Mouse (Mus musculus): ENCODE measurements around the gene Qars. TPM values are rescaled to one million over a fixed set of nuclear protein-coding genes. Genes with fewer than 3 reads are reported as not detected.
A peak's percentile ranks its signal among the peaks of the same experiment; 100 is the strongest.

Gene Qars
- polyA plus RNA-seq, 1 experiment from 2014 or later: 69.1 TPM

DNA sequence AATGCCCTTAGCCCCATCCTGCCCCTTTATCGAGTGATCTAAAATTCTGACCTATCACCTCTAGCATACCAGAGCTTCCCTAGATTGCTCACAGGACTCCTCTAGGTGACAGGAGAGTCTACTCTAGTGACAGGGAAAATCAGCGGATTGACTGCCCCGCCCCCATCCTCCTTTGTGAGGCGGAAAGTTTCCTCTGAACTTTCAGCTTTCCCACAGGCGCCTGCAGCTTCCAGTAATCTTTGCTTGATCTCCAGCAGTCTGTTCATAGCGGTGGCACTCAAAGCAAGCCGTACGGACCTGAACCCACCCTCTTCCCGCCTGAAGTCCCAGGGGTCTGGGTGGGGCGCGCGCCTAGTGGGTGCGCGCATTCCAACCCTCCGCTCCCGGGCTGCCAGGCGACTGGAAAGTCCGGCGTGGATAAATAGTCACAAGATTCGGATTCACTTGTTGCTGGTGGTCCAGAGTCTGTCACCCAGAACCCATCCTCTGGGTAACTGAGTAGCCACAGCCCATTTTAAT, 28.8 kb upstream of the Qars start:
- H3K36me3 ChIP-seq: peaks cover 6% of the 10 kb centered on the region; the same call in 1 of the 2 replicates
- ATAC-seq (ENCODE audit: low read depth): peak; percentile 74
- H3K4me1 ChIP-seq (replicated peaks): peaks cover 27% of the 10 kb centered on the region
- peak overlapping the region; percentile 24; the same call in 1 of the 2 replicates for H3K27ac ChIP-seq (replicated peaks)
- peak overlapping the region; percentile 58 for H3K9ac ChIP-seq
- H3K27me3 ChIP-seq: no peaks in the 10 kb centered on the region
- under 1% methylated on average over 20 of the region's 20 CpGs for WGBS
- H3K4me2 ChIP-seq: peak overlapping the region; percentile 57
- H3K9me3 ChIP-seq: no peaks in the 10 kb centered on the region
- H3K4me3 ChIP-seq: peak overlapping the region; percentile 38

DNA sequence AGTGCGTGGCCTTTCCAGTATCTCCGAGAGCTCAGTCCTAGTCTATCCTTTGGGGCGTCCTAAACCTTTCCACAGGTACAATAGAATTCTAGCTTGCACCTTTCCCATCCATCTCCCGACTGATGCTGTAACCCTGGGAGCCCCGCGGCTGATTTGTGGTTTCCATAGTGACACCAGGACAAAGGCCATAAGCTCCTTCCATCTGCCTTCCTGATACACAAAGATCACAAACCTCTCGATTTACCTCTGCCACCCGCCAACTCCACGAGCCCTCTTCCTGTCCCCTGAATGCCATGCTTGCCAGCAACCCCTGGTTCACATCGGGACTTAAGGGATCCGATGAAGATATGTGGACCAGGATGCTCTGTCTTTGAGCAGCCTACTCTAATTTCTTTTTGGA, 28.3 kb upstream of the Qars start:
- Histone ChIP-seq H3K9ac (no peak overlapping the region), H3K27ac (replicated peaks) (0 out of 2 replicates have a peak overlapping the region, but pooled peaks have one; percentile 24)
- WGBS: 31% methylated on average over 11 of the region's 11 CpGs

DNA sequence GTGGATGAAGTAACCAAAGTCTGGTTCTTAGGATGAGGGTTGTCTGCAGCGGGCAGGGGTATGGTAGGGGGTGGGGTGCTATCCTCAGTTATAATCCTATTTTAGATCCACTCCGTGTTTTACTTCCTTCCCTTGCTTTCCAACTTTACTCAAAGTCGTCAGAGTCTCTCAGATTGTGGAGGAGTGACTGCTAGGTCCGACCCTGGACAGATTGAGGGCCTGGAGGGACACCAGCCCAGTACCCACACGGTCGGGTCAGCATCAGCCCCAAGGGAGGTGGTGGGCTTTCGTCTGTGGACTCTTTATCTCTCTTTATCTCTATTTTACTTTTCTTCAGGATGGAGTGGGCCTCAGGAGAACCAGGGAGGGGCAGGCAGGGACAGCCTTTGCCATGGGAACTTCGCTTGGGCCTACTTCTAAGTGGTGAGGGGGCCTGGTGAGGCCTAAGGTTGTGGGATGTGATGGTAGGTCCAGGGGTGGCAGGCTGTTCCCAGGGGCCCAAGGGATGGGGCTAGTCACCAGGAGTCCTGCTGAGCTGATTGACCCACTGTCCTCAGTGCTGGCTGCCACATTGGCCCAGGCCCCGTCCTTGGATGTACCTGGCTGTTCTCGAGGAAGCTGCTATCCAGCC, 27.7 kb upstream of the Qars start, which contains the start of gene Lamb2:
Lamb2 (plus strand) TSS at position 16 of the 631 bp plus-strand sequence.
- no peaks in the 10 kb centered on the region for H3K9me3 ChIP-seq
- H3K4me3 ChIP-seq: peak within 1 kb of the TSS; percentile 41
- ATAC-seq (ENCODE audit: low read depth): 0 out of 2 replicates have a peak, but pooled peaks have one; percentile 13
- peak within 1 kb of the TSS; percentile 68 for H3K9ac ChIP-seq
- H3K27me3 ChIP-seq: no peaks in the 10 kb centered on the region
- H3K27ac ChIP-seq (replicated peaks): peak within 1 kb of the TSS; percentile 24; the same call in 1 of the 2 replicates
- peaks cover 27% of the 10 kb centered on the region for H3K4me1 ChIP-seq (replicated peaks)
- peaks cover 6% of the 10 kb centered on the region; the same call in 1 of the 2 replicates for H3K36me3 ChIP-seq
- H3K4me2 ChIP-seq: peak within 1 kb of the TSS; percentile 57
- 7% methylated on average over 10 of the region's 10 CpGs for WGBS

More for the DNA sequence above, 28.3 kb upstream of the Qars start:
- peaks cover 27% of the 10 kb centered on the region for H3K4me1 ChIP-seq (replicated peaks)
- ATAC-seq (ENCODE audit: low read depth): peak; percentile 16; the same call in 1 of the 2 replicates
- peak overlapping the region; percentile 57 for H3K4me2 ChIP-seq
- no peaks in the 10 kb centered on the region for H3K27me3 ChIP-seq
- peak overlapping the region; percentile 38; the same call in 1 of the 2 replicates for H3K4me3 ChIP-seq
- no peaks in the 10 kb centered on the region for H3K9me3 ChIP-seq
- H3K36me3 ChIP-seq: peaks cover 6% of the 10 kb centered on the region; the same call in 1 of the 2 replicates

DNA sequence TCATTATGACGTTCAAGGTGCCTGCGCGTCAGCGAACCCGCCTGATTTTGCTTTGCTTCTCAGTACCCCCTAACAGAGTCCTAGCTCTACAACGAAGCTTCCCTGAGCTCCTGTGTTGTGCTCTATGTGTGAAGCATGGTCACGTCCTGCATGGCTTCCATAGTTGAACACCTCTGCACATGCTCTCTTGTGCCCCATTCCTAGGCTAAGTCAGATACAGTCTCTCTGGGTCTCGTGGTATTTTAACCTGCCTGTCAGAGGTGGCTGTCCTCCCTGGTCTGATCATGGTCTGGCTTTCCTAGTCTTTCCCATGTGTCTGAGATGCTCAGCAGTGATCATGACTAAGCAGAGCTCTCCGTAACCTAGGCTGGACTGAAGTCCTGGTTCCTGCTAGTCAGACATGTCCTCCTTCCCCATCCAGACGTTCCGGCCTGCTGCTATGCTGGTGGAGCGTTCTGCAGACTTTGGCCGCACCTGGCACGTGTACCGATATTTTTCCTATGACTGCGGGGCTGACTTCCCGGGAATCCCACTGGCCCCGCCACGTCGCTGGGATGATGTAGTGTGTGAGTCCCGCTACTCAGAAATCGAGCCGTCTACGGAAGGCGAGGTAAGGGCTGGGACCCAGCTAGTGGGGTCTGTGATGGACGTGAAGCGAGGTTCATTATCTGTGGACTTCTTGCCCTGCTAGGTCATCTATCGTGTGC, 26.5 kb upstream of the Qars start:
- H3K4me2 ChIP-seq: peak overlapping the region; percentile 57; the same call in 1 of the 2 replicates
- no peak for ATAC-seq (ENCODE audit: low read depth)
- H3K4me1 ChIP-seq (replicated peaks): peaks cover 27% of the 10 kb centered on the region
- no peaks in the 10 kb centered on the region for H3K27me3 ChIP-seq
- H3K4me3 ChIP-seq: no peak overlapping the region
- no peak overlapping the region for H3K27ac ChIP-seq (replicated peaks)
- 93% methylated on average over 28 of the region's 28 CpGs for WGBS
- H3K9me3 ChIP-seq: no peaks in the 10 kb centered on the region
- peaks cover 12% of the 10 kb centered on the region; the same call in 1 of the 2 replicates for H3K36me3 ChIP-seq
- H3K9ac ChIP-seq: no peak overlapping the region

DNA sequence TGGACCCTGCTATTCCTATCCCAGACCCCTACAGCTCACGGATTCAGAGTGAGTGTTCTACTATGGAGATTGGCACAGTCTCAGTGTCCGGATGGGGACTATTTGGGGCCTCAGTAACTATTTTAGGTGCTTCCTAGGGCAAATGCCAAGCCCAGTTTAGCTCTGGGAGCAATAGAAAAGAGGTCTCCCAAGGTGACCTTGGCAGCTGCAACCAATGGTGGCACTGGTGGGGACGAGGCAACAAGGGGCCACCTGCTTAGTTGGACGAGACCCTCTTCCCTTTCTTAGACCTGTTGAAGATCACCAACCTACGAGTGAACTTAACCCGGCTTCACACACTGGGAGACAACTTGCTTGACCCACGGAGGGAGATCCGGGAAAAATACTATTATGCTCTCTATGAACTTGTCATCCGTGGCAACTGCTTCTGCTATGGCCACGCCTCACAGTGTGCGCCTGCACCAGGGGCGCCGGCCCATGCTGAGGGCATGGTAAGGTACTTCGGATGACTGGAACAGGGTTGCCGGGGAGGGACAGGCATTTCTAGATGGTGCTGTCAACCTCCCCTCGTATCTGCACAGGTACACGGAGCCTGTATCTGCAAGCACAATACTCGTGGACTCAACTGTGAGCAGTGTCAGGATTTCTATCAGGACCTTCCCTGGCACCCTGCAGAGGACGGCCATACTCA, 25.8 kb upstream of the Qars start:
- no peaks in the 10 kb centered on the region for H3K9me3 ChIP-seq
- no peak for ATAC-seq (ENCODE audit: low read depth)
- peaks cover 27% of the 10 kb centered on the region for H3K4me1 ChIP-seq (replicated peaks)
- H3K36me3 ChIP-seq: peaks cover 19% of the 10 kb centered on the region
- H3K27me3 ChIP-seq: no peaks in the 10 kb centered on the region
- no peak overlapping the region for H3K4me2 ChIP-seq
- no peak overlapping the region for H3K9ac ChIP-seq
- 94% methylated on average over 19 of the region's 19 CpGs for WGBS
- H3K4me3 ChIP-seq: no peak overlapping the region
- H3K27ac ChIP-seq (replicated peaks): no peak overlapping the region

DNA sequence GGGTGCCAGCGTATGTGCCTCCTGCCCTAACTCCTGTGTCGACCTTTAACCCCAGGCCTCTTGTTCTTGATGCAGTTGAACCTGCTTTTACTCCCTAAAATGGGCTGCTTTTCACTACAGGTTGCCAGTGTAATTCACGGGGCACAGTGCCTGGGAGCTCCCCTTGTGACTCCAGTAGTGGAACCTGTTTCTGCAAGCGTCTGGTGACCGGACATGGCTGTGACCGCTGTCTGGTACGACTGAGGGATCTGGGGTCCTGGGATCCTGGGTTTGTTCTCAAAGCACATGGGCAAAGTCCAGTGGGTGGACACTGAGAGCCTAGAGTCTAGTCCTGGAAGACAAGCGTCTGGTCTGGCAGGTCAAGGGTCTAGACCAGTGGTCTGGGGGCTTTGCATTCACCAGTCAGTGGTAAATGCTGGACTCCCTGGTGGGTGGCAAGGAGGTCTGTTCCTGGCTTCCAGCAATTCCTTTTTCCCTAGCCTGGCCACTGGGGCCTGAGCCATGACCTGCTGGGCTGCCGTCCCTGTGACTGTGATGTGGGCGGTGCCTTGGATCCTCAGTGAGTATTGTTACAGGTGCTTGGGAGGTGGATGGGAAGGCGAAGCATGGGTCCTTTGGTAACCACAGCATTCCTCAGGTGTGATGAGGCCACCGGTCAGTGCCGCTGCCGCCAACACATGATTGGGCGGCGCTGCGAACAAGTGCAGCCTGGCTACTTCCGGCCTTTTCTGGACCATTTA, 24.3 kb upstream of the Qars start:
- no peak overlapping the region for H3K4me3 ChIP-seq
- H3K27ac ChIP-seq (replicated peaks): no peak overlapping the region
- 95% methylated on average over 18 of the region's 18 CpGs for WGBS
- no peaks in the 10 kb centered on the region for H3K27me3 ChIP-seq
- no peak overlapping the region for H3K4me2 ChIP-seq
- no peak for ATAC-seq (ENCODE audit: low read depth)
- H3K9ac ChIP-seq: no peak overlapping the region
- H3K36me3 ChIP-seq: peaks cover 22% of the 10 kb centered on the region
- no peaks in the 10 kb centered on the region for H3K9me3 ChIP-seq
- H3K4me1 ChIP-seq (replicated peaks): peaks cover 27% of the 10 kb centered on the region

DNA sequence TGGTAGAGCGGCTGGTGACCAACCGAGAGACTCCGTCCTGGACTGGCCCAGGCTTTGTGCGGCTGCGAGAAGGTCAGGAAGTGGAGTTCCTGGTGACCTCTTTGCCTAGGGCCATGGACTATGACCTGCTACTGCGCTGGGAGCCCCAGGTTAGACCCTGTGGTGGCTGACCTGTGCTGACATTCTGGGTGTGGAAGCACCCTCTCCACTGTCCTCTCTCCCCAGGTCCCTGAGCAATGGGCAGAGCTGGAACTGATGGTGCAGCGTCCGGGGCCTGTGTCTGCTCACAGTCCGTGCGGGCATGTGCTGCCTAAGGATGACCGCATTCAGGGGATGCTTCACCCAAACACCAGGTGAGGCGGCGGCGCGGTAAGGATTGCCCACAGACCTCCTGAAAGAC, 23.5 kb upstream of the Qars start:
- no peak for ATAC-seq (ENCODE audit: low read depth)
- Histone ChIP-seq H3K27me3 (no peaks in the 10 kb centered on the region), H3K27ac (replicated peaks) (no peak overlapping the region), H3K4me2 (no peak overlapping the region), H3K36me3 (peaks cover 26% of the 10 kb centered on the region), H3K4me1 (replicated peaks) (peaks cover 21% of the 10 kb centered on the region), H3K9ac (no peak overlapping the region), H3K4me3 (no peak overlapping the region), H3K9me3 (no peaks in the 10 kb centered on the region)
- WGBS: 94% methylated on average over 15 of the region's 15 CpGs

DNA sequence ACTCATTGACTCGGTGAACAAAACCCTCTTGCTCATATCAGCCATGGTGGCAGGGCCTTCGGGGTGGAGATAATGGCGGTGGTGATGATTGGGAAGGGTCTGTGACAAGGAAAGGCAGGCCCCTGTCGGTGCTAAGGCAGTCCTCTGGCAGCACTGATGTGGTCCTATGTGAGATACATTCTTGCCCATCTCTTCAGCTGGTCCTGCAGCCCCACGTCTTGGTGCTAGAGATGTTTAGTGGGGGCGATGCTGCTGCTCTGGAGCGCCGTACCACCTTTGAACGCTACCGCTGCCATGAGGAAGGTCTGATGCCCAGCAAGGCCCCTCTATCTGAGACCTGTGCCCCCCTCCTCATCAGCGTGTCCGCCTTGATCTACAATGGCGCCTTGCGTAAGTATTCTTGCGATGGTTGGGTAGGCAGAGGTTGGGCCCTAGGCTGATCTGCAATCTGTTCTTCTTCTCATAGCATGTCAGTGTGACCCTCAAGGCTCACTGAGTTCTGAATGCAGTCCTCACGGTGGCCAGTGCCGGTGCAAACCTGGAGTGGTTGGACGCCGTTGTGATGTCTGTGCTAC, 22.1 kb upstream of the Qars start:
- ATAC-seq (ENCODE audit: low read depth): no peak
- peaks cover 17% of the 10 kb centered on the region for H3K4me1 ChIP-seq (replicated peaks)
- WGBS: 94% methylated on average over 19 of the region's 19 CpGs

DNA sequence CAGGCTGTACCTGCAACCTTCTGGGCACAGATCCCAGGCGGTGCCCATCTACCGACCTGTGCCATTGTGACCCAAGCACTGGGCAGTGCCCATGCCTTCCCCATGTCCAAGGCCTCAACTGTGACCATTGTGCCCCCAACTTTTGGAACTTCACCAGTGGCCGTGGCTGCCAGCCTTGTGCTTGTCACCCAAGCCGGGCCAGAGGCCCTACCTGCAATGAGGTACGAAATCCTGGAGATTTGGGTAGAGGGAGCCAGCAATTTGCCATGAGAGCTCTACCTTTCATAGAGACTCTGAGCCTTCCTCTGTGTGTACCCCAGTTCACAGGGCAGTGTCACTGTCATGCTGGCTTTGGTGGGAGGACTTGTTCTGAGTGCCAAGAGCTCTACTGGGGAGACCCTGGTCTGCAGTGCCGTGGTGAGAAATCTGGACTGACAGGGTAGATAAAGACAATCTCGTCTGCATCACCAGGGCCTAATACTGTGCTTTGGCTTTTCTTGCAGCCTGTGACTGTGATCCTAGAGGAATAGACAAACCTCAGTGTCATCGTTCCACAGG, 20.5 kb upstream of the Qars start:
- ATAC-seq (ENCODE audit: low read depth): no peak
- H3K36me3 ChIP-seq: peaks cover 29% of the 10 kb centered on the region
- H3K4me2 ChIP-seq: no peak overlapping the region
- WGBS: 89% methylated on average over 8 of the region's 8 CpGs
- no peaks in the 10 kb centered on the region for H3K9me3 ChIP-seq
- H3K27me3 ChIP-seq: no peaks in the 10 kb centered on the region
- no peak overlapping the region for H3K27ac ChIP-seq (replicated peaks)
- no peak overlapping the region for H3K9ac ChIP-seq
- H3K4me1 ChIP-seq (replicated peaks): peaks cover 18% of the 10 kb centered on the region
- H3K4me3 ChIP-seq: no peak overlapping the region

More for the DNA sequence above, 22.1 kb upstream of the Qars start:
- no peak overlapping the region for H3K27ac ChIP-seq (replicated peaks)
- no peaks in the 10 kb centered on the region for H3K9me3 ChIP-seq
- no peaks in the 10 kb centered on the region for H3K27me3 ChIP-seq
- H3K36me3 ChIP-seq: peaks cover 26% of the 10 kb centered on the region
- H3K4me3 ChIP-seq: no peak overlapping the region
- H3K9ac ChIP-seq: no peak overlapping the region
- H3K4me2 ChIP-seq: no peak overlapping the region

DNA sequence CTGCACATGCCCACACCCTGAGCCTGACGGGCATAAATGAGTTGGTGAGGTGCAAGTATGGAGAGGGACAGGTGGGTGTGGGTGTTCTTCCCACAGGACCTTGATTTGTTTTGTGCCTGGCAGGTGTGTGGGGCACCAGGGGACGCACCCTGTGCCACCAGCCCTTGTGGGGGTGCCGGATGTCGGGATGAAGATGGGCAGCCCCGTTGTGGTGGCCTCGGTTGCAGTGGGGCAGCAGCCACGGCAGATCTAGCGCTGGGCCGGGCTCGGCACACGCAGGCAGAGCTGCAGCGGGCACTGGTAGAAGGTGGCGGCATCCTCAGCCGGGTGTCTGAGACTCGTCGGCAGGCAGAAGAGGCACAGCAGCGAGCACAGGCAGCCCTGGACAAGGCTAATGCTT, 19.1 kb upstream of the Qars start:
- 92% methylated on average over 17 of the region's 17 CpGs for WGBS
- Histone ChIP-seq H3K36me3 (peaks cover 38% of the 10 kb centered on the region), H3K27ac (replicated peaks) (no peak overlapping the region), H3K9ac (no peak overlapping the region), H3K4me2 (no peak overlapping the region), H3K27me3 (no peaks in the 10 kb centered on the region), H3K4me3 (no peak overlapping the region), H3K9me3 (no peaks in the 10 kb centered on the region), H3K4me1 (replicated peaks) (peaks cover 26% of the 10 kb centered on the region)
- no peak for ATAC-seq (ENCODE audit: low read depth)

DNA sequence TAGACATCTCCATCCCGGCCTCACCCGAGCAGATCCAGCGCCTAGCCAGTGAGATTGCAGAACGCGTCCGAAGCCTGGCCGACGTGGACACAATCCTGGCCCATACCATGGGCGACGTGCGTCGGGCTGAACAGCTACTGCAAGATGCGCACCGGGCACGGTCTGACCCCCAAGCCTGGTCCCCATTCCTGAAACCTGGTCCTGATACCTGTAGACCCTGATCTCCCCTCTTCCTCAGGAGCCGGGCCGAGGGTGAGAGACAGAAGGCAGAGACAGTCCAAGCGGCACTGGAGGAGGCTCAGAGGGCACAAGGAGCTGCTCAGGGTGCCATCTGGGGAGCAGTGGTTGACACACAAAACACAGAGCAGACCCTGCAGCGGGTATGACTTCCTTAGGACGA, 18.3 kb upstream of the Qars start:
- no peak for ATAC-seq (ENCODE audit: low read depth)
- Histone ChIP-seq H3K9me3 (no peaks in the 10 kb centered on the region), H3K4me1 (replicated peaks) (peaks cover 26% of the 10 kb centered on the region), H3K9ac (no peak overlapping the region), H3K27me3 (no peaks in the 10 kb centered on the region), H3K4me3 (no peak overlapping the region), H3K27ac (replicated peaks) (peak overlapping the region; percentile 98), H3K36me3 (peaks cover 44% of the 10 kb centered on the region), H3K4me2 (no peak overlapping the region)
- WGBS: 95% methylated on average over 20 of the region's 20 CpGs
